In genomic region chr19:45162181-45162580, GRCm38 (mm10) we compare ENCODE assay signal across 25 mouse cellular contexts. TPM values are rescaled to one million over a fixed set of nuclear protein-coding genes. Genes with fewer than 3 reads are reported as not detected.
"Had no signal": no experiment of that assay in that cellular context is flagged by ENCODE, and none has a peak within 500 bp of the region (broad histone marks: within the 10 kb centered on the region; RNA-seq: fewer than 3 reads in every experiment).

No protein-coding gene starts in this region.

- H3K36me3 ChIP-seq: liver, embryonic 13.5 days; liver, embryonic 15.5 days; lung, embryonic 15.5 days; midbrain, embryonic 10.5 days; midbrain, embryonic 13.5 days; neural tube, embryonic 12.5 days had no signal

- H3K4me3 ChIP-seq: liver, embryonic 13.5 days; liver, embryonic 15.5 days; lung, embryonic 15.5 days; midbrain, embryonic 10.5 days; midbrain, embryonic 13.5 days; neural tube, embryonic 12.5 days had no signal

- H3K9ac ChIP-seq: liver, embryonic 13.5 days; liver, embryonic 15.5 days; liver, postnatal 0 days; lung, embryonic 15.5 days; midbrain, embryonic 13.5 days; neural tube, embryonic 12.5 days had no signal

- H3K4me1 ChIP-seq: midbrain, embryonic 13.5 days; neural tube, embryonic 12.5 days had no signal

- H3K9me3 ChIP-seq: liver, embryonic 13.5 days; liver, embryonic 15.5 days; lung, embryonic 15.5 days; midbrain, embryonic 10.5 days; midbrain, embryonic 13.5 days; neural tube, embryonic 12.5 days had no signal

- H3K4me2 ChIP-seq: liver, embryonic 13.5 days; liver, embryonic 15.5 days; lung, embryonic 15.5 days; midbrain, embryonic 13.5 days; neural tube, embryonic 12.5 days had no signal

- DNase-seq: liver, embryonic 13.5 days; liver, postnatal 0 days; lung, adult 2 months; lung, postnatal 4 days; retina, postnatal 1 day; right cerebral cortex, adult 18-20 months; right cerebral cortex, postnatal 25 days; right cerebral cortex, postnatal 4 days; spleen, adult 18-20 months; thymus, adult 2 months; thymus, postnatal 25 days; thymus, postnatal 4 days had no signal

- ATAC-seq: liver, postnatal 0 days; lung, postnatal 0 days; midbrain, embryonic 13.5 days; midbrain, embryonic 16.5 days had no signal

- H3K27ac ChIP-seq: liver, embryonic 13.5 days; liver, embryonic 15.5 days; lung, embryonic 15.5 days; midbrain, embryonic 10.5 days; midbrain, embryonic 13.5 days; neural tube, embryonic 12.5 days had no signal

RNA-seq across cellular contexts. Expression of gene Tlx1, which starts 11.7 kb away (rescaled TPM):
- total RNA-seq: megakaryocyte, adult 5-6 weeks; megakaryocyte-erythroid progenitor cell, adult 5-6 weeks; neutrophil, adult 5-6 weeks had no signal
- polyA plus RNA-seq: liver, embryonic 13.5 days; liver, embryonic 15.5 days; liver, postnatal 0 days; lung, adult 2 months; lung, embryonic 15.5 days; lung, postnatal 0 days; midbrain, embryonic 16.5 days; neural tube, embryonic 14.5 days; small intestine, adult 2 months; urinary bladder, adult 2 months had no signal
